Mouse (Mus musculus): Measurements from ENCODE around the gene Insl6.

Gene Insl6

DNA sequence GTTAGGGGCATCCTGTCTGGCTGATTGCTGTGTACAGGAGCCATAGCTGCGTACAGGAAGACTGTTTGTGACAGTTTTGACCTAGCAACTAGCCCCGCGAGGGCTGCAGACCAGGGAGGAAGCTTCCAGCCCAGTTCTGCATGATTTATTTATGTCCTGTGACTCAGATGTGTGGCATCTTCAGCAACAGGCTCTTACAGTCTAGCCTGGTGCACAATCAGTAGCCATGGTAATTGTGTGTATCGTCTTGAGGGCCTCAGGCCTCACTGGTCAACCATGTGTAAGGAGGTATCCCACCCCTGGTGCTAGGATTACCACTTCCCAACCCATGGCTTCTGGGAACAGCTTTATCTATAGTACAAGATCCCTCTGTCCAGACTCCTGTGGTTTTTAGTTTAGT lies 32.6 kb downstream of the Insl6 start:
- DNase-seq (ENCODE audit: extremely low read depth, insufficient read length, low spot score), result no peak

DNA sequence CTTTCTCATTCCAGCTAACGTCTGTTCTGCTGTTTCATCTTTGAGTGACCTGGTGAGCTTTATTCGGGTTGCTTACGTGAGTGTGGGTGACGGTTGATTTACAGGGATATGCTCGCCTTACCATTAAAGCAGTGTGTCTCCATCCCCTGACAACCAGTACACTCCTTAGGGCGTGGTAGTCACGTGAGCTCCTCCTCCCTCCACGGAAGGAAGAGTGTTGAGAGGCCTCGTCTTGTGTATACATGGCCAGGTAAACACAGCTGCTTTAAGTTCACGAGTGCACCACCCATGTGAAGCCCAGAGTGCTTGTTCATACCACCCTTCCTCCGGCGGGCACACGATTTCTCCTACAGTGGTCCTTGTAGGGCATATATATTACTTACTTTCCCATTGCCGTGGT lies 33.6 kb downstream of the Insl6 start:
- DNase-seq (ENCODE audit: extremely low read depth, insufficient read length, low spot score), result no peak

DNA sequence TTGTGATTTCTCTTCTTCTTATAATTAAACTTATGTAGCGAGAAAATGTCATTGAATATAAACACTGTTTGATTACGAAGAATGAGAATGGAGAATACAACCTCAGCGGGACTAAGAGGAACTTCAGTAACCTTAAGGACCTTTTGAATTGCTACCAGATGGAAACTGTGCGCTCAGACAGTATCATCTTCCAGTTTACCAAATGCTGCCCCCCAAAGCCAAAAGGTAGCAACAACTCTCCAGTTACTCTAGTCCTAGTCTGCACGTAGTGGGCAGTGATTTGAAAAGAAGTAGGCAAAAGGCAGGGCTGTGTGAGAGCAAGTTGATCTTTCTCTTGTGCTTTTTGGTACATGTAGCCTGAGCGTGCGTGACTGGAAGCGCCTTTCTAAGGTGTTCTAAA lies 37.3 kb downstream of the Insl6 start:
- DNase-seq (ENCODE audit: extremely low read depth, insufficient read length, low spot score), result no peak

- DNase-seq (ENCODE audit: extremely low read depth, insufficient read length, low spot score), result no peak
Measured at GRCm38 (mm10) chr19:29285451-29285869, 39.7 kb downstream of the Insl6 start.

DNA sequence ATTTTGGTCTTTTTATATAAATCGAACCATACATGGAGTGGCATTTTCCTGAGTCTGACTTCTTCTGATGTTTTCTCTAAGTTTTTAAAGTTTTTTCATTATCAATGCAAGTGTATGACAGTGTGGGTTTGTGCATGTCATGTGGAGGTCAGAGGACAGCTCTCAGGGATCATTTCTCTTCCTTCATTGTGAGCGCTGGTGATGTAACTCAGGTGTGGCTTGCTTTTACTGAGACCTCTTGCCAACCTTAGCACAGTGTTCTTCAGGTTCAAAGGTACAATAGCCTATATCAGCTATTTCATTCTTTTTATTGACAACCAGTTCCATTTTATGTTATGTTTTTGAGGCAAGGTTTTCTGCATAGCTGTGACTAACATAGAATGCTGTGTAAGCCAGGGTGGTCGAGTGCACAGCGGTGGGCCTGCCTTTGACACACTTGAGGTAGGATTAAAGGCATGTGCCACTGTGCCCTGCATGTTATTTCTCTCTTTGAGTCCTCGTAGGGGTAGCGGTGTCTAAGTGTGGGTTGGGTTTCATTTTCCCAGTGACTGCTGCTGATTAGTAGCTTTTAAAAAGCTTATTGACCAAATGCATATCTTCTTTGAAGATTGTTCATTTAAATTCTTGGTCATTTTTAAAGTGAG lies 46.1 kb downstream of the Insl6 start:
- no peak for DNase-seq (ENCODE audit: extremely low read depth, insufficient read length, low spot score)

DNA sequence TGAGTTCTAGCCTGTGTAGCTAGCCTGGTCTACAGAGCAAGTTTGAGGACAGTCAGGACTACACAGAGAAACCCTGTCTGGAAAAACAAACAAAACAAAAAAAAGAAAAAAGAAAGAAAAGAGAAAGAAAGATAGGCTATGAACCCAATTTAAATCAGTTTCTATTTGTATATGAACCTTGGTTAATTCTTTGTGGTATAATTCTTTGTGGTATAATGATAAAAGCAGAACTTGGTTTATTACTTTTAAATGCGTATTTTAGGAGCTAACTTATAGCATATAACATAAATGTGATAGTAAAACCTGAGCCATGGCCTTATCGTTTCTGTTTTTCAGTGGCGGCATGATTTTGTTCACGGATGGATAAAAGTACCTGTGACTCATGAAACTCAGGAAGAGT lies 48.7 kb downstream of the Insl6 start:
- no peak for DNase-seq (ENCODE audit: extremely low read depth, insufficient read length, low spot score)

DNA sequence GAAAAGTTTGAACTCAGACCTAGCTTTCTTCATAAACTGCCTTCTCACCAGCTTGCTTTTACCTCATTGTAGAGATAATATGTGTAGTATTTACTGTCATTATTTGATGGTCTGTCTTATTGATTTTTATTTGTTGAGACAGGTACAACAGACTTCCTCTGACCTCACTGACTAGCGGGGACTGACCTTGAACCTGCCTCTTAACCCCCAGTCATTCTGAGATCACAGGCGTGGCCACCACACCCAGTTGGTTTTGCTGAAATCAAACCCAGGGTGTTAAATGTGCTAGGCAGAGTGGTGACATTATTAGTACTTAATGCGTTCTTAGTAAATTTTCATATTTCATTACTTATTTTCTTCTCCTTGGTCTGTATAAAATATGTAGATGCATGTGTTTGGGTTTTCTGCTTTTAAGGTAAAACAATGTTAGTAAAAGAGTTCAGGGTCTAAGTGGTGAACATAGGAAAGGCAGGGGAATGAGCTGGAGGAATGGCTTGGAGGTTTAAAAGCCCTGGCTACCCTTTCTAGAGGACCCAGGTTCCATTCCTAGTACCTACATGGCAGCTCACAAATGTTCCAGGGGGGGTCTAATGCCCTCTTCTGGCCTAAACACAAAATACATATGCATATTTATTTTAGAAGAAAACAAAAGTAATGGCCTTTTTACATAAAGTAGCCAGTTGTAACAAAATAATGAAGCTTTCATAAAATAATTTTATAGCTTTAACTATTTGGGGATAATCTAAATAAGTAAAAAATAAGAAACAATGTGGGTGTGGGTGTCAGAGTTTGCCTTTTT lies 52.9 kb downstream of the Insl6 start:
- no peak for DNase-seq (ENCODE audit: extremely low read depth, insufficient read length, low spot score)
